Comparison of ENCODE assay signal across 11 mouse cellular contexts in the genomic region with DNA sequence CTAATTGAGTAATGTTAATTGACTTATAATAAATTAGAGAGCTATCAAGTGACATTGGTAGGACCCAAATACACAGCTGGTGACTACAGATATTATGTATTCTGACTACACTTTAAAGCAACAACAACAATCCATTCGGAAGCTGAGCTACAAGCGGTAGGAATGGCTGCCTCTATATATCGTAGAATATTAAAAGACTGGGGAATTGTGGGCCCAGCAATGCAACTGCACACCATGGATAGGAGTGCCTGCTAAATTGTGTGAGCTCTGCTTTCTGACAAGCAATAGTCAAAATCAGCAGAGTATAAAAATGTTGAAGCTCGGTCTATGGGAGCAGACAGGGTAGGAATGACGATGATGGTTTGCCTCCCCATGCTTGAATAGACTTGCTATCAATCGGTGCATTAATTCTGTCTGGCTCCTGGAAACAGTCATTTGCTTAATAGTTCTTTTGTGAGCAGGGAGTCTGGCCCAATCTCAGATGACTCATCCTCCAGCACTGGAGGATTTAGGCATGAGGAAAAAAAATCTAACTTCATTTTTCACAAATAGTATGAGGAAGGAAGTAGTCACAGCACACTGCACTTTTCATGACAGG.
DNase-seq lines count a peak whose midpoint lies in the region; ATAC-seq lines count a peak whose summit lies in the region.
"Had no signal": no experiment of that assay in that cellular context is flagged by ENCODE, and none has a peak within 500 bp of the region (broad histone marks: within the 10 kb centered on the region; RNA-seq: fewer than 3 reads in every experiment).

No protein-coding gene starts in this region.

- peak; percentile 16 for DNase-seq in adrenal gland, adult 2 months
- no peak for DNase-seq in adrenal gland, postnatal 14 days
- DNase-seq in frontal cortex, postnatal 14 days (ENCODE audit: low spot score in 2 of 2), result no peak
- DNase-seq in right cerebral cortex, postnatal 25 days, result peak; percentile 8
- no peak for DNase-seq in right cerebral cortex, postnatal 4 days
- DNase-seq in telencephalon, adult 2 months (ENCODE audit: low read depth, low spot score), result peak; percentile 51
- DNase-seq: adrenal gland, postnatal 25 days; gastrocnemius, postnatal 14 days; kidney, adult 9 months had no signal

- peak; percentile 95 for ATAC-seq in frontal cortex, adult (ENCODE audit: low TSS enrichment)
- ATAC-seq in granulocyte monocyte progenitor cell, adult 5-6 weeks (replicated peaks; ENCODE audit: poor library complexity, severe bottlenecking), result no peak

Comparison
In these comparisons a context has a peak if more than half of its experiments do, and no peak if none do; other contexts are left out.
1. DNase-seq: peak in adrenal gland, adult 2 months (single experiment), right cerebral cortex, postnatal 25 days (single experiment) and telencephalon, adult 2 months (single experiment); none in adrenal gland, postnatal 14 days (single experiment), frontal cortex, postnatal 14 days (0 of 2) and right cerebral cortex, postnatal 4 days (single experiment).